Mouse (Mus musculus) kidney, adult 18-20 months (tissue): ENCODE results near the gene Aldh1l1.
A peak's percentile ranks its signal among the peaks of the same experiment; 100 is the strongest.

Experiments
- DNase-seq: peaks from one replicate; pipeline ENCODE4 v3.0.0; 2021

Gene Aldh1l1

DNA sequence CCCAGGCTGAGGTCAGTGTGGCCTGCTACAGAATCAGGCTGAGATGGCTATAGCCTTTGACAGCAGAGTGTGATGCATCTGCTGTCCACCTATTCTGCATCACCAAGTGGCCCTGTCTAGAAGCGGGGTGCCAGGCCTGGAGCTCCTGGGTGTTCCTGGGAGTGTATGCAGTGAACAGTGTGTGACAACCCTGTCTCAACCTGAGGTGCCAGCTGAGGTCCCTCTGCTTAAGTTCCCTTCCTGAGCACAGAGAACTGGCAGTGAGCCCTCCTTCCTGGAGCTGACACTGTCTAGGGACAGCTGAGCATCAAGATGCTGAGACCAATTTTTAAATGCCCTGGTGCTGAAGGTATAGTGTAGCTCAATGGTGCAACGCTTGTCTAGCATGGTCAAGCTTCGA, 13.5 kb upstream of the Aldh1l1 start:
- DNase-seq: no peak

GRCm38 (mm10) chr6:90473630-90474360, 12.4 kb upstream of the Aldh1l1 start:
- no peak for DNase-seq

DNA sequence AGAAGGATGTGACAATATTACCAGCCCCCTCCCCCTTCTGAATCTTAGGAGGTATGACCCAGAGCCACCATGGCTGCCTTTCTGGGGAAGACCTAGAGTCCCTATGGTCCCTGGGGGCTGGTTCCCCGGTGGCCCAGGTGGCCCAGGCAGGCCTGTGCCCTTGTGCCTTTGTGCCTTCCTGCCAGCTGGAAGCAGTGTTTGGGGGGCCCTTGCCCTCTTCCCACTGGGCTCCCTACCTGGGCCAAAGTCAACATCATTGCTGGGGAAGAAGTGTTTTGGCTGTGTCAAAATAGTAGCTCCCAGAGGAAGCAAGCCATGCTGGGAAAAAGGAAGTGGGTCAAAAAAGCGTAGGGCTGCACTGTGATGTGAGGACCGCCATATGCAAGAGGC, 11.9 kb upstream of the Aldh1l1 start:
- DNase-seq: no peak

- DNase-seq: peak; percentile 51
These were observed 10.9 kb upstream of the Aldh1l1 start for GRCm38 (mm10) chr6:90475176-90475853.

DNA sequence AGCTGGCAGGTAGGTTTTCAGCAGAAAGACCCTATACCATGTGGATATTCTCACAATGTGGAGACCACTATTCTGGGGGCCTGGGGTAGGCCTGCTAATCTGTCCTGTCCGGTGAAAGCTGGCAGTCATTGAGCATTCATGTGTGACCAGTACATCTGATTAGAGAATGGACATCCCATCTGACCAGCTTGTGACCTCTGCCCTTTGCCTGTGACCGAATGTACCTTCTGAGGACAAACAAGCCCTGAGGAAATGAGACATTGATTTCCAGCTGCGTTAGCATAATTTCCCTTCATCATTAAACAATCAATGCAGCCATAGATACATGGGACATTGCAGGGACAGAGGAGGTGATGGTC, 10.4 kb upstream of the Aldh1l1 start:
- DNase-seq: peak; percentile 65

- peak; percentile 79 for DNase-seq
These were observed 9.2 kb upstream of the Aldh1l1 start for GRCm38 (mm10) chr6:90476941-90477518.

GRCm38 (mm10) chr6:90484249-90484648, 2.0 kb upstream of the Aldh1l1 start:
- DNase-seq: no peak

DNA sequence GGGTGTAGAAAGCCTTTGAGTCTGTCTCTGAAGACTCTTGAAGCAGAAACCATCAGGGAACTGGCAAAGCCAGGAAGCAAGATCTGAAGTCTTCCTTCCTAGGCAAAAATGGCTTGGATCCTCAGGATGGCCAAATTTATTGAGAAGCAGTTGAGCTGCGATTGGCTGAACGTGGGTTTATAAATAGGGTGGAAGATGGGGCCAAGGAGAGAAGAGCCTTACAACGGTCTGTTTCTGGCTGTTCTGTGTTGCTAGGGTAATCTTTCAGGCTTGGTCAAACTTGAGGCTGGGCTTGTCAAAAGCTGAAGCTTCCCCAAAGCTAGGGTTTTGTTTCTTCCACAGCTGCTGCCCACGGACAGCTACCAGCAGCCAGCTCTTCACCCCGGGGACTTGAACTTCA, 1.4 kb upstream of the Aldh1l1 start:
- no peak for DNase-seq

GRCm38 (mm10) chr6:90487531-90487930, 1.3 kb downstream of the Aldh1l1 start:
- DNase-seq: no peak

GRCm38 (mm10) chr6:90489532-90489931, 3.3 kb downstream of the Aldh1l1 start:
- no peak for DNase-seq

GRCm38 (mm10) chr6:90490976-90491375, 4.7 kb downstream of the Aldh1l1 start:
- no peak for DNase-seq

DNA sequence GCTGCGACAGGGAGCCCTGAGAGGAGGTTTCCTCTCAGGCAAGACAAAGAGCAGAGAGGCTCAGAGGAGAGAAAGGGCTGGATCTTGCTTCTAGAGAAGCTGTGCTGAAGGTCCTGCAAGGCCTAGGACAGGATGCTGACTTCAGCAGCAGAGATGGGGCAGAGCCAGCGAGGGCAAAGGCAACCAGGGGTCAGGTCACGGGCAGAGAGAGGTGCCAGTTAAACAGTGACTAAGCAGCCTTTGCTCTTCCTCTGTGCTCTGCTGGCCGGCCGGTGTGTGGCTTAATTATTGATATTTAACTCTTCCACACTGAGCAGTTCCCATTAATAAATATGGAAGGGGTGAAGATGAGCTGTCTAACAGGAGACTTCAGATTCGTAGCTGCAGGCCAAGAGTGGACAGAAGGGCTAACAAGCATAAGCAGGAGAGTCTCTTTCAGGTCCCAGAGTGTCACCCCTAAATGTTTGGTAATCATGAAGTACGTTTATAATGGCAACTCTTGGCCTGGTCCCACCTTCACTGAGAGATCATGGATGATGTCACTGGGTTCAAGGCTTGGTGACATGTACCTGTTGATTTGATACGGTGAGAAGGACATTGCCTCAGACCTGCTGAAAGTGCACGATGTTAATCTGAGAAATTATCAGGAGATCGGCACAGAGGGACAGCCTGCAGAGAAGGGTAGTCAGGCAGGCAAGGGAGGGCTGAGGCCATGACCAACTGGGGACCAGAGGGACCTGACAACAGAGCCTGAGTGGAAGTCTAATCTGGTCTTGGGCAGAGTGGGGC, 5.9 kb downstream of the Aldh1l1 start:
- DNase-seq: peak; percentile 84

- DNase-seq: no peak
These were observed 7.9 kb downstream of the Aldh1l1 start for GRCm38 (mm10) chr6:90494155-90494554.

GRCm38 (mm10) chr6:90494566-90494965, 8.3 kb downstream of the Aldh1l1 start:
- no peak for DNase-seq

DNA sequence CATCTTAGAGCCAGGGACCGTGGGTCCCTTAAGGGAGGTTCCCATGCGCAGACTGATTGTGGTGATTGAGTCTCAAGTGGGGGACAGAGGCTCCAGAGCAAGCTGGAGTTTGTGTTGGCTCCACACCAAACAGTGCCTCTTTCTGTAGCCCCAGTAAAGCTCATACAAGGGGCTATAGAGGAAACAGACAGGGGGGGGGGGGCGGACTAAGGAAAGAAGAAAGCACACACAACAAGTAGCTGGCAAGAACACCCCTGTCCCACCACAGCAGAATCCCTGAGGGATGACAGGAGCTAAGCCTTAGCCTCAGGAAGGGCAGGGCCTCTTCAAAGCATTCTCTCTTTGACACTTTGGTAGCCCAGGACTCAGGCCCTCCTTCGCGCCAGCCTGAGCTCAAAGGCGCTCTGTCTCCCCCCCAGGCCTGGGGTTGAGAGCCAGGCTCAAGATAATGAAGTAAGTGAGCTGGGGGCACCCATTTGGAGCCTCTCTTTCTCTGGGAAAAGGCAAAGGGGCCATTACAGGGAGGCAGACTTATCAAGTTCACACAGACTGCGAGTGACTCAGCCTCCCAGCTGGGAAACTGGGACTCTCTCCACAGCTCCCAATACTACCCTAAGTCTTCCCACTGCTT, 9.2 kb downstream of the Aldh1l1 start:
- DNase-seq: no peak

- no peak for DNase-seq
These were observed 10.0 kb downstream of the Aldh1l1 start for GRCm38 (mm10) chr6:90496217-90496616.

- DNase-seq: no peak
These were observed 13.3 kb downstream of the Aldh1l1 start for GRCm38 (mm10) chr6:90499509-90499908.

DNA sequence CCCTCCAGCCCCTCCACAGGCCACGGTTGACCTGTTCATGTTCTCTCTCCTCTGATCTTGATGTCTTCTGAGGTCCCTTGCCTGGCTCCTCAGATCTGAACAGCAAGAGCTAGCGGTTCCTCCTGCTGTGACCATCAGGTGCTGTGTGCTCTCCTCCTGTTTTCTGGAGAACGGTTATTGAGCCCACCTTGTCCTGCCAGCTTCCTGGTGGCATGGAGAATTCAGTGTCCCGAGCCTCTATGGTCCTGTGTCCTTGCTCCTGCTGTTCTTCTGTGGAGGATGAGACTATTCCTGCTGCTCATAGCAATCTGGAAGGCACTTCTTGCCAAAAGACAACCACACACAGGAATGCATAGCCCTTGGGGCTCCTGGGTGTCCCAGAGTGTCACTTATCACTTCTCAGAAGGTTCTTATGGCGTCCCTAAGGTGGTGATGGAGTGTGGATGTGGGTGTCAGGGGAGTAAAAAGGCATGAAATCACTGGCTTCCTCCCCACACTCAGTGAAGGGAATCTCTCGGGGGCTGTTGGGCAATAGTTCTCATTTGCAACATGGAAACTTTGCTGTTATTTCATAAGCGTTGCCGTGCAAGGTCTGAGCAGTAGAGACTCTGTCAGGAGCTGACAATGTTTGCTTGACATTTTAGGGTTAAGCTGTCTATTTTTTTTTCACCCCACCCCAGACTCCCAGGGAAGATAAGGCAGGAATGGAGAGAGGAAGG, 15.2 kb downstream of the Aldh1l1 start:
- DNase-seq: no peak

DNA sequence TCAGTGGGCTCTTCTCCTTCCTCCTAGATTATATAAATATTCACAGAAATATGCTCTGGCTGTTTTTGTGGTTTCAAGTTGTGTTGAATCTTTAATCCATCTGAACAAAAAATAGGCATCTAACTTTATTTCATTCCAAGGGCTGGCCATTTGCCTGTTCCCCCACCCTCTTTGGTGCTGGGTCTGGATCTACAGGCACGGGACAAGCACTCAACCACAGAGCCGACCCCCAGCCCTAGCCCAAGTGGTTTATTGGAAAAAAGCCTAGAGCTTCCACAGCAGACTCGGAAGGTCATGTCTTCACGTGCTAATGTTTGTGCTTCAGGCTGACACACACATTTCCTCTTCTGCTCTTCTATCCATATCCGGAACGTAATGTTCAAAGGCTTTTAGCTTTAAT, 19.7 kb downstream of the Aldh1l1 start:
- peak; percentile 68 for DNase-seq

GRCm38 (mm10) chr6:90506673-90507311, 20.6 kb downstream of the Aldh1l1 start:
- DNase-seq: peak; percentile 95

GRCm38 (mm10) chr6:90507443-90507842, 21.2 kb downstream of the Aldh1l1 start:
- no peak for DNase-seq

GRCm38 (mm10) chr6:90508197-90508624, 22.0 kb downstream of the Aldh1l1 start:
- peak; percentile 94 for DNase-seq
